Mouse (Mus musculus): ENCODE results near the gene Txn1. TPM values are rescaled to one million over a fixed set of nuclear protein-coding genes. Genes with fewer than 3 reads are reported as not detected.

Gene Txn1
- polyA plus RNA-seq, 1 experiment from 2014 or later: 261 TPM

DNA sequence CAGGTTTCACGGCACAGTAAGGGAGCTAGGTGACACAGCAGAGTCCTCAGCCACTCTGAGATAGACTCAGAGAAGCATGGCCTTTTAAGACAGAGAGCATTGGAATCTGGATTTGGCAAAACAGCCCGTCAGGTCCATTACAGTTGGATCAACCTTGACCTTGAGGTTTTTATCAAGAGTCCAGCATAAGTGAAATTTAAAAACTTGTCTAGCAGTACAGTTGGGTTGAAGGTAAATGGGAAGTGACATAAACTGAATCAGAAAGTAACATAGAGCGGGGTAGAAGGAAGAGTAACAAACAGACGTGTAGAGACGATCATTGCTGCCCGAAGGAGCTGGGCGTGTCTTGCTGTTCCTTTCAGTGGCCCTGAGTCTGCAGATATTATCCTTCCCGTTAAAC, 2.8 kb upstream of the Txn1 start:
- no peak for ATAC-seq
- Histone ChIP-seq H3K9me3 (ENCODE audit: control insufficient read depth, low read length) (no peaks in the 10 kb centered on the region), H3K4me2 (ENCODE audit: low read length) (no peak overlapping the region), H3K27ac (ENCODE audit: low read length) (no peak overlapping the region), H3K9ac (replicated peaks; ENCODE audit: low read depth, low read length) (no peak overlapping the region), H3K4me3 (replicated peaks; ENCODE audit: low read length) (no peak overlapping the region), H3K36me3 (ENCODE audit: control insufficient read depth, insufficient read depth) (no peaks in the 10 kb centered on the region), H3K27me3 (replicated peaks; ENCODE audit: control insufficient read depth, insufficient read depth, low read length) (no peaks in the 10 kb centered on the region), H3K4me1 (replicated peaks; ENCODE audit: control insufficient read depth, insufficient read depth, low read length) (peaks cover 20% of the 10 kb centered on the region)
- 89% methylated on average over 8 of the region's 8 CpGs for WGBS

DNA sequence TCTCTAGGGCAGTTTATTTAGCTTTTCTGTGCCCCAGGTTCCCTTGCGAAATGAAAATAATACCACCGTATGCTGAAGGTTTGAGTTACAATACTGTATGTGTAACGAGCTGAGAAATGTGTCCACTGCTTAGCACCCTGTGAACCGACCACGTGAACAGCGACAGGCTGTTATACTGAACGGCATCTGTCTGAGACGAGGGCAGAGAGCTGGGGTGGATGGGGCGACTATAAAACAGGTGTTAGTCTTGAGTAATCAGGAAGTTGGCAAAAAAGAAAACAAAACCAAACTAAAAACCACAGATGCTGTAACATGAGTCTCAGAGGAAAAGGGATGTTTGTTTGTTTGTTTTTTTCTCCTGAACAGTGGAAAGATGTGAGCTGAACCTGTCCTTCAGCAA, 1.9 kb upstream of the Txn1 start:
- Histone ChIP-seq H3K4me1 (replicated peaks; ENCODE audit: control insufficient read depth, insufficient read depth, low read length) (peaks cover 25% of the 10 kb centered on the region), H3K36me3 (ENCODE audit: control insufficient read depth, insufficient read depth) (no peaks in the 10 kb centered on the region), H3K9ac (replicated peaks; ENCODE audit: low read depth, low read length) (no peak overlapping the region), H3K4me2 (ENCODE audit: low read length) (no peak overlapping the region), H3K27me3 (replicated peaks; ENCODE audit: control insufficient read depth, insufficient read depth, low read length) (no peaks in the 10 kb centered on the region), H3K27ac (ENCODE audit: low read length) (no peak overlapping the region), H3K4me3 (replicated peaks; ENCODE audit: low read length) (no peak overlapping the region), H3K9me3 (ENCODE audit: control insufficient read depth, low read length) (no peaks in the 10 kb centered on the region)
- no peak for ATAC-seq
- 59% methylated on average over 9 of the region's 9 CpGs for WGBS

DNA sequence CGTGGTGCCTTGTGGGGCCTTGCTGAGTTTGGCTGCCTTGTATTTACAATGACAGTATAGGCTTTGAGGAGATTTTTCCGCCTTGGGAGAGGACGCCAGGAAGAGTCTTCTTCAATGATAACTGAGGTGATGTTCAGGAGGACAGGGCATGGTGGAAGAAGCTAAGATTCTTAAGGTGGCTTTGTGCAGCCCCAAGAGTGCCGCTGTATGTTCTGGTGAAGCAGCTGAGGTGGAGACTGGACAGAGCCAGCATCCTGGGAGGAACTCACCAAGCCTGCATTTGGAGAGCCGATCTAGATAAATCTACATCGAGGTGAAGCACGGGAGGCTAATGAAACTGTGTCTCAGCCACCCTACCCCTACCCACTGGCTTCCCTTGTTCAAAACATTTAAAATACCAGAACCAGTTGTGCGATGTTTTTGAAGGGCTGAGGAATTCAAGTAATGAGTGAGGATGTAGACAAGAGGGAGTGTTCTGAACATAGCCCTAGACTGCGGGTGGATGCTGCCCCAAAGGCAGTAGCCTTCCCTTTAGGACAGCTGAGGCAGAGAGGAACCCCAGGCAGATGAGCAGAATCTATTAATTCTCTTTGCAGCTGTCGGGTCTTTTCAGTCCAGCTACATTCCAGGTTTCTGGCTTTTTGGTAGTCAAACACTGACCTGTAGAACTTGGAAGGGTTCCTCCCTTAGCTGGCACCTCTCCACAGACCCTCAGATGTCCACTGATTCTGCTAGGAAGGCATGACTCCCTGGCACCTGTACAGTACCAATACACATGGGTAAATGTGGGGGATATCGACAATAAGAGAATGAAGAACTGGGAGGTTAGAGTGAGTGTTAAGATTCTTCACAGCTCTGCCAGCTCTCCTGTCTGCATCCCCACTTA, 1.2 kb upstream of the Txn1 start:
- H3K36me3 ChIP-seq (ENCODE audit: control insufficient read depth, insufficient read depth): no peaks in the 10 kb centered on the region
- peak overlapping the region; percentile 55 for H3K4me3 ChIP-seq (replicated peaks; ENCODE audit: low read length)
- H3K27me3 ChIP-seq (replicated peaks; ENCODE audit: control insufficient read depth, insufficient read depth, low read length): no peaks in the 10 kb centered on the region
- H3K4me1 ChIP-seq (replicated peaks; ENCODE audit: control insufficient read depth, insufficient read depth, low read length): peaks cover 25% of the 10 kb centered on the region
- WGBS: 46% methylated on average over 11 of the region's 11 CpGs
- H3K4me2 ChIP-seq (ENCODE audit: low read length): peak overlapping the region; percentile 85
- H3K9me3 ChIP-seq (ENCODE audit: control insufficient read depth, low read length): no peaks in the 10 kb centered on the region
- ATAC-seq: no peak
- H3K9ac ChIP-seq (replicated peaks; ENCODE audit: low read depth, low read length): no peak overlapping the region; the same call in 1 of the 2 replicates
- H3K27ac ChIP-seq (ENCODE audit: low read length): no peak overlapping the region; the same call in 1 of the 2 replicates

DNA sequence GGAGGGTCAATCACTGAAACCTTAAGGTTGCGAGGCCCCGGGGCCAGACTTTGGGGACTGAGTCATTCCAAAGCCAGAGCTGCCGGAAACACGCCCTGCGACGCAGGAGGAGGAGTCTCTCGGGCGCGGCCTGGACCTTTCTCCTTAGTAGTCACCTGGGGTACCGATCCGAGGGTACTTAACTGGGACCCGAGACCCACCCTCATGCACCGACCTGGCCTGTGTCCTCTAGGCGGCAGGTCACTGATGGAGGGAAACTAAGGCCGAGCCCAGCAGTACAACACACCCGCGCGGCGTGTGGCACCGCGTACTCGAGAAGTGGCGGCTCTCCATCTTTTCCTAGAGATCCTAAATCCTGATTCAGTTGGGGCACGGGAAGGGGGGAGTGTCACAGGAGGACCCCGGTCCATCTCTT, 660 bp downstream of the Txn1 start:
- under 1% methylated on average over 25 of the region's 25 CpGs for WGBS
- Histone ChIP-seq H3K4me3 (replicated peaks; ENCODE audit: low read length) (peak overlapping the region; percentile 55), H3K9ac (replicated peaks; ENCODE audit: low read depth, low read length) (peak overlapping the region; percentile 70), H3K27me3 (replicated peaks; ENCODE audit: control insufficient read depth, insufficient read depth, low read length) (no peaks in the 10 kb centered on the region), H3K4me2 (ENCODE audit: low read length) (peak overlapping the region; percentile 85), H3K27ac (ENCODE audit: low read length) (peak overlapping the region; percentile 59), H3K4me1 (replicated peaks; ENCODE audit: control insufficient read depth, insufficient read depth, low read length) (peaks cover 25% of the 10 kb centered on the region), H3K36me3 (ENCODE audit: control insufficient read depth, insufficient read depth) (peaks cover 12% of the 10 kb centered on the region), H3K9me3 (ENCODE audit: control insufficient read depth, low read length) (peaks cover 2% of the 10 kb centered on the region; the same call in 1 of the 2 replicates)
- peak; percentile 21; the same call in 1 of the 2 replicates for ATAC-seq

DNA sequence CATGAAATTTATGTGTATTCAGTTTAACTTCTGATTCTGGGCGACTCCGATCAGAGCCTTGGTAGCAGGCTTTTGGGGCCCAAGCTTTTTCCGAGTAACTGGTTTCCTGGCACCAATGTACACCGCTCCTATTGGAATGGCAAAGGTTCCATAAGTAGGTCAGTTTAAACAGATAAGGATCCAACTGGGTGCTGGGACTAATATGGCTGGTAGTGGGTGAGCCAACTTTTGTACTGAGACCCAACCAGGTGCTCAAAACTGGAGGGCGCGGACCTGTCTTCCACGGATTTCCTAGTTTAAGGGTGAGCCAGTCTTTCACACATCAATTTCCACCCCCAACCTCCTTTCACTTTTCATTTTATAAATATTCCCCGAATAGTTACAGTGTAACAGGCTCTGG, 1.2 kb downstream of the Txn1 start:
- peaks cover 2% of the 10 kb centered on the region; the same call in 1 of the 2 replicates for H3K9me3 ChIP-seq (ENCODE audit: control insufficient read depth, low read length)
- WGBS: 62% methylated on average over 8 of the region's 8 CpGs
- H3K36me3 ChIP-seq (ENCODE audit: control insufficient read depth, insufficient read depth): peaks cover 14% of the 10 kb centered on the region
- no peak overlapping the region for H3K9ac ChIP-seq (replicated peaks; ENCODE audit: low read depth, low read length)
- peaks cover 25% of the 10 kb centered on the region for H3K4me1 ChIP-seq (replicated peaks; ENCODE audit: control insufficient read depth, insufficient read depth, low read length)
- peak overlapping the region; percentile 55 for H3K4me3 ChIP-seq (replicated peaks; ENCODE audit: low read length)
- peak overlapping the region; percentile 85 for H3K4me2 ChIP-seq (ENCODE audit: low read length)
- ATAC-seq: no peak
- no peaks in the 10 kb centered on the region for H3K27me3 ChIP-seq (replicated peaks; ENCODE audit: control insufficient read depth, insufficient read depth, low read length)
- H3K27ac ChIP-seq (ENCODE audit: low read length): no peak overlapping the region

DNA sequence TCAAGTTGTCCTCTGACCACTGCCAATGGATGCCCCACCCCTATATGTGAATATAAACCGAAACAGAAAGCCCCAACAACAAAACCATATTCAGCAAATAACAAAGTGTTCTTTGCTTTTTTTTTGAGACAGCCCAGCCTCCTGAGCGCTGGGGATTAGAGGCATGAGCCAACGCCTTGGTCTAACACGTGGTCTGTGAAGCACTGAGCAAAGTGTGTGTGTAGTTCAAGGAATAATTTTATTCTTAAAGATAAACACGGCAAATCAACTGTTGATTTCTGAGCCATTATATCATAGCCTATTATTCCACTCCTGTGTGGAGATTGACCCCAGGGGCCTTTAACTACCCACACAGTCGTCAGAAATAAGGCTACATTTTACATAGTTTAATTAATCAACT, 1.6 kb downstream of the Txn1 start:
- Histone ChIP-seq H3K9ac (replicated peaks; ENCODE audit: low read depth, low read length) (no peak overlapping the region), H3K4me3 (replicated peaks; ENCODE audit: low read length) (peak overlapping the region; percentile 55), H3K27me3 (replicated peaks; ENCODE audit: control insufficient read depth, insufficient read depth, low read length) (no peaks in the 10 kb centered on the region), H3K36me3 (ENCODE audit: control insufficient read depth, insufficient read depth) (peaks cover 16% of the 10 kb centered on the region), H3K9me3 (ENCODE audit: control insufficient read depth, low read length) (peaks cover 2% of the 10 kb centered on the region; the same call in 1 of the 2 replicates), H3K4me2 (ENCODE audit: low read length) (peak overlapping the region; percentile 85), H3K4me1 (replicated peaks; ENCODE audit: control insufficient read depth, insufficient read depth, low read length) (peaks cover 25% of the 10 kb centered on the region), H3K27ac (ENCODE audit: low read length) (no peak overlapping the region)
- WGBS: 65% methylated on average over 6 of the region's 6 CpGs
- ATAC-seq: no peak

DNA sequence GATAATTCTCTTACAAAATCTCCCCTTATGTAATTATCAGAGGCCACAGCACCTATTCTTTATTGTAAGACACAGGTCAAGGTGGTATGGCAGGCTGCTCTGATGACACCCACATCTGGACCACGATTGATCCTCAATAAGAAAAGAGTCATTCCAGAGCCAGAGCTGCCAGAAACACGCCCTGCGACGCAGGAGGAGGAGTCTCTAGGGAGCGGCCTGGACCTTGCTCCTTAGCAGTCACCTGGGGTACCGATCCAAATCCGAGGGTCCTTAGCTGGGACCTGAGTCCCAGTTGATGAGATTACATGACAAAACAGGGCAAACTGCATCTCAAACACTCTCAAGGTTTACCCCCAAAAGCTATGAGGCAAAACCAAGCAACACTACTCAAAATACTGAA, 2.4 kb downstream of the Txn1 start:
- no peak overlapping the region for H3K9ac ChIP-seq (replicated peaks; ENCODE audit: low read depth, low read length)
- 95% methylated on average over 7 of the region's 7 CpGs for WGBS
- no peak overlapping the region for H3K4me2 ChIP-seq (ENCODE audit: low read length)
- ATAC-seq: no peak
- H3K27me3 ChIP-seq (replicated peaks; ENCODE audit: control insufficient read depth, insufficient read depth, low read length): no peaks in the 10 kb centered on the region
- peaks cover 2% of the 10 kb centered on the region; the same call in 1 of the 2 replicates for H3K9me3 ChIP-seq (ENCODE audit: control insufficient read depth, low read length)
- H3K27ac ChIP-seq (ENCODE audit: low read length): no peak overlapping the region
- peaks cover 25% of the 10 kb centered on the region for H3K4me1 ChIP-seq (replicated peaks; ENCODE audit: control insufficient read depth, insufficient read depth, low read length)
- H3K4me3 ChIP-seq (replicated peaks; ENCODE audit: low read length): no peak overlapping the region
- H3K36me3 ChIP-seq (ENCODE audit: control insufficient read depth, insufficient read depth): peaks cover 18% of the 10 kb centered on the region

DNA sequence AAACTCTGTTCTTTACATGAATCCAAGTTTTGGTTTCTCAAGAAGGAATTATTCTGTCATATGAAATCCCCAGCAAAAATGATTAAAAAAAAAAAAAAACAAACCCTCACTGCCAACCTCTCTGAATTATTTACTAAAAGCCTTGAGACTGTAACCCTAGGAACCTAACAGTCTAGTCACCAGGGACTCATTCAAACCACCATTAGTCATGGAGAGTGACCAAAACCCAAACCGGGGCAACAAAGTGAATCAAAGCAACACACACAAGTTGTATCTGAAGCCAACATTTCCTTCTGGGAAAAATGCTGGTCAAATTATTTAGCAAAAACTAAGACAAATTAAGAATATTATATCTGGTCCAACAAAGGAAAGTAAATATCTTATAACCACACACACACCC, 3.3 kb downstream of the Txn1 start:
- Histone ChIP-seq H3K4me1 (replicated peaks; ENCODE audit: control insufficient read depth, insufficient read depth, low read length) (peaks cover 25% of the 10 kb centered on the region), H3K27ac (ENCODE audit: low read length) (no peak overlapping the region), H3K9ac (replicated peaks; ENCODE audit: low read depth, low read length) (no peak overlapping the region), H3K4me2 (ENCODE audit: low read length) (no peak overlapping the region), H3K9me3 (ENCODE audit: control insufficient read depth, low read length) (peaks cover 2% of the 10 kb centered on the region; the same call in 1 of the 2 replicates), H3K36me3 (ENCODE audit: control insufficient read depth, insufficient read depth) (peaks cover 21% of the 10 kb centered on the region), H3K27me3 (replicated peaks; ENCODE audit: control insufficient read depth, insufficient read depth, low read length) (no peaks in the 10 kb centered on the region), H3K4me3 (replicated peaks; ENCODE audit: low read length) (no peak overlapping the region)
- 100% methylated on average over 1 of the region's 1 CpGs for WGBS
- no peak for ATAC-seq

DNA sequence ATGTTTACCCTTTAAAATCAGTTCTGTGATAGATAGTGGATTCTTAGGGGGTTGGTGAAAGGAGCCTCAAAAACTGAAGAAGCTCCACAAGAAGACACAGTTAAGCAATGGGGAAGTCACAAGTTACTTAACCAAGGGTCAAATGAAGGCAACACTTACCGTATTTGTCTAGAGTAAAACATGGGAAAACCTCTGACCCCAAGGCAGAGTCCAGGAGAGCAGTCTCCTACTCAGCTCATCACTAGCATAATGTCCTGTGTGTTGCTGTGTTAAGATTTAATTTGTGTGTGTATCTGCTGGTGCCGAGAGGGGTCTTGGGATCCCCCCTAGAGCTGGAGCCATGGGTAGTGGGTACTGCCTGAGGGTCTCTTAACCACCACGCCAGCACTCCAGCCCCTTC, 3.8 kb downstream of the Txn1 start:
- ATAC-seq: no peak
- WGBS: 97% methylated on average over 3 of the region's 3 CpGs

More for the DNA sequence above, 3.8 kb downstream of the Txn1 start:
- Histone ChIP-seq H3K4me2 (ENCODE audit: low read length) (no peak overlapping the region), H3K27me3 (replicated peaks; ENCODE audit: control insufficient read depth, insufficient read depth, low read length) (no peaks in the 10 kb centered on the region), H3K4me1 (replicated peaks; ENCODE audit: control insufficient read depth, insufficient read depth, low read length) (peaks cover 25% of the 10 kb centered on the region), H3K27ac (ENCODE audit: low read length) (no peak overlapping the region), H3K4me3 (replicated peaks; ENCODE audit: low read length) (no peak overlapping the region), H3K36me3 (ENCODE audit: control insufficient read depth, insufficient read depth) (peaks cover 21% of the 10 kb centered on the region), H3K9ac (replicated peaks; ENCODE audit: low read depth, low read length) (no peak overlapping the region), H3K9me3 (ENCODE audit: control insufficient read depth, low read length) (peaks cover 2% of the 10 kb centered on the region; the same call in 1 of the 2 replicates)
